Mouse (Mus musculus) neural tube, embryonic 15.5 days (tissue): ENCODE measurements around the gene Fxyd5. TPM values are rescaled to one million over a fixed set of nuclear protein-coding genes. Genes with fewer than 3 reads are reported as not detected.

Source experiments
- ATAC-seq: fragments of 200-750 bp; cut with Nextera tagmentation; 2 replicates; pipeline ENCODE4 v1.8.0; 2017; ENCODE audit warnings: mild to moderate bottlenecking, moderate TSS enrichment, moderate library complexity; ENCODE audit not compliant: low FRiP score
- H3K27ac ChIP-seq: fragments of 300-500 bp; sonication (generic); replicated peaks from 2 replicates; pipeline ENCODE4 v1.5.1; 2015; ENCODE audit warnings: mild to moderate bottlenecking, inconsistent platforms
- H3K27me3 ChIP-seq: fragments of 300-500 bp; sonication (generic); replicated peaks from 2 replicates; pipeline ENCODE4 v1.6.1; 2015; ENCODE audit warnings: inconsistent platforms
- H3K36me3 ChIP-seq: fragments of 300-500 bp; sonication (generic); 2 replicates; pipeline ENCODE4 v1.6.1; 2015; ENCODE audit warnings: inconsistent platforms
- H3K4me1 ChIP-seq: fragments of 300-500 bp; sonication (generic); 2 replicates; pipeline ENCODE4 v1.6.1; 2015; ENCODE audit warnings: inconsistent platforms
- H3K4me2 ChIP-seq: fragments of 300-500 bp; sonication (generic); 2 replicates; pipeline ENCODE4 v1.6.1; 2015; ENCODE audit warnings: inconsistent platforms, mild to moderate bottlenecking, moderate library complexity
- H3K4me3 ChIP-seq: fragments of 300-500 bp; sonication (generic); replicated peaks from 2 replicates; pipeline ENCODE4 v1.5.1; 2015; ENCODE audit warnings: mild to moderate bottlenecking, inconsistent platforms
- H3K9ac ChIP-seq: fragments of 300-500 bp; sonication (generic); replicated peaks from 2 replicates; pipeline ENCODE4 v1.6.1; 2015; ENCODE audit warnings: mild to moderate bottlenecking, inconsistent platforms
- H3K9me3 ChIP-seq: fragments of 300-500 bp; sonication (generic); replicated peaks from 2 replicates; pipeline ENCODE4 v1.6.1; 2016; ENCODE audit warnings: inconsistent platforms
- WGBS: fragments of 180-500 bp; shearing (Covaris S2); methylation state at CpG from one replicate; pipeline ENCODE4 v1.1.7; 2015; ENCODE audit warnings: mixed read lengths; 5-methylcytosine and 5-hydroxymethylcytosine counted together
- polyA plus RNA-seq: library from polyadenylated mRNA; unstranded; fragments of >200 nt; fragmentation: Nextera tagmentation; extraction: Ambion mirVana; gene quantifications from 2 replicates; pipeline ENCODE4 v1.2.1, GENCODE M21; 2015

Fxyd5 gene
- polyA plus RNA-seq, 1 experiment from 2014 or later, result 22.2 TPM

GRCm38 (mm10) chr7:31052636-31053434, 10.6 kb upstream of the Fxyd5 start:
- Histone ChIP-seq H3K4me2 (peak overlapping the region; percentile 65), H3K36me3 (no peaks in the 10 kb centered on the region), H3K27me3 (peaks cover 43% of the 10 kb centered on the region), H3K4me1 (peaks cover 51% of the 10 kb centered on the region), H3K9ac (no peak overlapping the region), H3K4me3 (peak overlapping the region; percentile 52), H3K27ac (no peak overlapping the region), H3K9me3 (no peaks in the 10 kb centered on the region)
- ATAC-seq, result 0 out of 2 replicates have a peak, but pooled peaks have one; percentile 7
- WGBS, result 2% methylated on average over 34 of the region's 34 CpGs

- H3K4me1 ChIP-seq, result peaks cover 51% of the 10 kb centered on the region
These were observed 10.0 kb upstream of the Fxyd5 start for GRCm38 (mm10) chr7:31052251-31052635.

GRCm38 (mm10) chr7:31051321-31052021, 9.2 kb upstream of the Fxyd5 start, which contains the start of gene Fxyd7:
Fxyd7 (minus strand) TSS chr7:31051467.
- ATAC-seq, result peak; percentile 56
- under 1% methylated on average over 23 of the region's 28 CpGs for WGBS
- Histone ChIP-seq H3K27me3 (peaks cover 45% of the 10 kb centered on the region), H3K36me3 (no peaks in the 10 kb centered on the region), H3K9me3 (no peaks in the 10 kb centered on the region), H3K4me1 (peaks cover 51% of the 10 kb centered on the region), H3K4me3 (peak within 1 kb of the TSS; percentile 52), H3K4me2 (peak within 1 kb of the TSS; percentile 65), H3K27ac (peak within 1 kb of the TSS; percentile 57), H3K9ac (peak within 1 kb of the TSS; percentile 63)

More at GRCm38 (mm10) chr7:31052251-31052635, 10.0 kb upstream of the Fxyd5 start:
- no peak overlapping the region for H3K27ac ChIP-seq
- ATAC-seq, result no peak
- H3K27me3 ChIP-seq, result peaks cover 43% of the 10 kb centered on the region
- H3K4me3 ChIP-seq, result peak overlapping the region; percentile 52
- no peak overlapping the region for H3K9ac ChIP-seq
- H3K36me3 ChIP-seq, result no peaks in the 10 kb centered on the region
- H3K4me2 ChIP-seq, result peak overlapping the region; percentile 65
- 3% methylated on average over 22 of the region's 22 CpGs for WGBS
- H3K9me3 ChIP-seq, result no peaks in the 10 kb centered on the region

- Histone ChIP-seq H3K4me1 (peaks cover 51% of the 10 kb centered on the region), H3K9ac (peak overlapping the region; percentile 63), H3K4me3 (peak overlapping the region; percentile 52), H3K36me3 (no peaks in the 10 kb centered on the region), H3K27me3 (peaks cover 47% of the 10 kb centered on the region), H3K4me2 (peak overlapping the region; percentile 65), H3K27ac (peak overlapping the region; percentile 57), H3K9me3 (no peaks in the 10 kb centered on the region)
- peak; percentile 31; the same call in 1 of the 2 replicates for ATAC-seq
- 2% methylated on average over 9 of the region's 9 CpGs for WGBS
These were observed 8.6 kb upstream of the Fxyd5 start for GRCm38 (mm10) chr7:31050921-31051320.

- 0 out of 2 replicates have a peak, but pooled peaks have one; percentile 3 for ATAC-seq
- Histone ChIP-seq H3K9ac (peak overlapping the region; percentile 63), H3K27ac (peak overlapping the region; percentile 57), H3K9me3 (no peaks in the 10 kb centered on the region), H3K4me2 (peak overlapping the region; percentile 65), H3K27me3 (peaks cover 50% of the 10 kb centered on the region), H3K4me1 (peaks cover 50% of the 10 kb centered on the region), H3K36me3 (no peaks in the 10 kb centered on the region), H3K4me3 (peak overlapping the region; percentile 52)
- WGBS, result 3% methylated on average over 6 of the region's 6 CpGs
These were observed 8.2 kb upstream of the Fxyd5 start for GRCm38 (mm10) chr7:31050487-31050886.

GRCm38 (mm10) chr7:31049846-31050281, 7.6 kb upstream of the Fxyd5 start:
- peak; percentile 42 for ATAC-seq
- H3K4me2 ChIP-seq, result peak overlapping the region; percentile 65
- H3K27ac ChIP-seq, result peak overlapping the region; percentile 57
- H3K4me1 ChIP-seq, result peaks cover 48% of the 10 kb centered on the region
- H3K9ac ChIP-seq, result peak overlapping the region; percentile 63
- peaks cover 55% of the 10 kb centered on the region for H3K27me3 ChIP-seq
- WGBS, result 1% methylated on average over 12 of the region's 15 CpGs
- no peaks in the 10 kb centered on the region for H3K9me3 ChIP-seq
- H3K36me3 ChIP-seq, result no peaks in the 10 kb centered on the region
- peak overlapping the region; percentile 52 for H3K4me3 ChIP-seq

GRCm38 (mm10) chr7:31049135-31049845, 7.0 kb upstream of the Fxyd5 start:
- H3K4me1 ChIP-seq, result peaks cover 48% of the 10 kb centered on the region
- H3K9ac ChIP-seq, result peak overlapping the region; percentile 63
- H3K27ac ChIP-seq, result peak overlapping the region; percentile 57
- H3K9me3 ChIP-seq, result no peaks in the 10 kb centered on the region
- no peaks in the 10 kb centered on the region for H3K36me3 ChIP-seq
- H3K4me3 ChIP-seq, result peak overlapping the region; percentile 52
- H3K4me2 ChIP-seq, result peak overlapping the region; percentile 65
- H3K27me3 ChIP-seq, result peaks cover 55% of the 10 kb centered on the region
- 22% methylated on average over 5 of the region's 5 CpGs for WGBS
- ATAC-seq, result peak; percentile 10

- WGBS, result 5% methylated on average over 28 of the region's 28 CpGs
- Histone ChIP-seq H3K9me3 (no peaks in the 10 kb centered on the region), H3K27me3 (peaks cover 63% of the 10 kb centered on the region), H3K4me2 (peak overlapping the region; percentile 45), H3K36me3 (no peaks in the 10 kb centered on the region), H3K9ac (peak overlapping the region; percentile 17; the same call in 1 of the 2 replicates), H3K27ac (no peak overlapping the region), H3K4me1 (peaks cover 3% of the 10 kb centered on the region; the same call in 1 of the 2 replicates), H3K4me3 (peak overlapping the region; percentile 18; the same call in 1 of the 2 replicates)
- ATAC-seq, result peak; percentile 16; the same call in 1 of the 2 replicates
These were observed 492 bp downstream of the Fxyd5 start for GRCm38 (mm10) chr7:31041662-31042315.

- no peaks in the 10 kb centered on the region for H3K36me3 ChIP-seq
- H3K4me1 ChIP-seq, result peaks cover 3% of the 10 kb centered on the region; the same call in 1 of the 2 replicates
- no peaks in the 10 kb centered on the region for H3K9me3 ChIP-seq
- 48% methylated on average over 8 of the region's 8 CpGs for WGBS
- H3K4me3 ChIP-seq, result no peak overlapping the region
- no peak overlapping the region for H3K9ac ChIP-seq
- no peak for ATAC-seq
- peaks cover 59% of the 10 kb centered on the region for H3K27me3 ChIP-seq
- peak overlapping the region; percentile 45; the same call in 1 of the 2 replicates for H3K4me2 ChIP-seq
- H3K27ac ChIP-seq, result no peak overlapping the region
These were observed 1.3 kb downstream of the Fxyd5 start for GRCm38 (mm10) chr7:31041023-31041407.

GRCm38 (mm10) chr7:31040281-31041022, 1.8 kb downstream of the Fxyd5 start:
- Histone ChIP-seq H3K36me3 (no peaks in the 10 kb centered on the region), H3K27me3 (peaks cover 55% of the 10 kb centered on the region)

More at GRCm38 (mm10) chr7:31040281-31041022, 1.8 kb downstream of the Fxyd5 start:
- H3K4me1 ChIP-seq, result peaks cover 3% of the 10 kb centered on the region; the same call in 1 of the 2 replicates
- H3K27ac ChIP-seq, result no peak overlapping the region
- 79% methylated on average over 12 of the region's 12 CpGs for WGBS
- no peak overlapping the region for H3K4me3 ChIP-seq
- H3K9me3 ChIP-seq, result no peaks in the 10 kb centered on the region
- no peak for ATAC-seq
- no peak overlapping the region for H3K9ac ChIP-seq
- H3K4me2 ChIP-seq, result no peak overlapping the region
